Mouse (Mus musculus): ENCODE measurements around the gene Rnf24. TPM values are rescaled to one million over a fixed set of nuclear protein-coding genes. Genes with fewer than 3 reads are reported as not detected.
A peak's percentile ranks its signal among the peaks of the same experiment; 100 is the strongest.

The Rnf24 gene
- polyA plus RNA-seq, 1 experiment from 2014 or later: 4.8 TPM

DNA sequence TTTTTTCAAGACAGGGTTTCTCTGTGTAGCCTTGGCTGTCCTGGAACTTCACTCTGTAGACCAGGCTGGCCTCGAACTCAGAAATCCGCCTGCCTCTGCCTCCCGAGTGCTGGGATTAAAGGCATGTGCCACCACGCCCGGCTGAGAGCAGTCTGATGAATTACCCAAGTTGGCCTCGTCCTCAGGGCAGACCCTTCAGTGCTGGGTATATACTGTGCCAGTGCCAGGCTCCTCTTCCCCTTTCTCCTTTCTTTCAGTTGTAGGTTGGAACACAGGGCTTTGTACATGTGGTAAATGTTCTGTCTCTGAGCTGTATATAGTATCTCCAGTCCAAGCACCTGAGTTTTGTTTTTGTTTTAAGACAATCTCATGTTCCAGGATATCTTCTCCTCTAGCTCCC lies 88.7 kb downstream of the Rnf24 start:
- no peak overlapping the region for H3K27ac ChIP-seq (ENCODE audit: low read depth, low read length)
- H3K27me3 ChIP-seq (ENCODE audit: control insufficient read depth, insufficient read depth, low read length): no peaks in the 10 kb centered on the region
- no peak for ATAC-seq (ENCODE audit: low FRiP score, low TSS enrichment)
- peaks cover 12% of the 10 kb centered on the region for H3K4me1 ChIP-seq (ENCODE audit: control insufficient read depth, insufficient read depth, low read length)
- no peaks in the 10 kb centered on the region for H3K36me3 ChIP-seq (ENCODE audit: control insufficient read depth, insufficient read depth, low read length)
- no peaks in the 10 kb centered on the region for H3K9me3 ChIP-seq (ENCODE audit: control insufficient read depth, low read length)
- peak overlapping the region; percentile 55 for H3K4me2 ChIP-seq (replicated peaks; ENCODE audit: low read depth, low read length)
- no peak overlapping the region for H3K9ac ChIP-seq (ENCODE audit: low read depth, low read length)
- H3K4me3 ChIP-seq (ENCODE audit: low read length): peak overlapping the region; percentile 84; the same call in 1 of the 2 replicates
- WGBS: 66% methylated on average over 6 of the region's 6 CpGs

DNA sequence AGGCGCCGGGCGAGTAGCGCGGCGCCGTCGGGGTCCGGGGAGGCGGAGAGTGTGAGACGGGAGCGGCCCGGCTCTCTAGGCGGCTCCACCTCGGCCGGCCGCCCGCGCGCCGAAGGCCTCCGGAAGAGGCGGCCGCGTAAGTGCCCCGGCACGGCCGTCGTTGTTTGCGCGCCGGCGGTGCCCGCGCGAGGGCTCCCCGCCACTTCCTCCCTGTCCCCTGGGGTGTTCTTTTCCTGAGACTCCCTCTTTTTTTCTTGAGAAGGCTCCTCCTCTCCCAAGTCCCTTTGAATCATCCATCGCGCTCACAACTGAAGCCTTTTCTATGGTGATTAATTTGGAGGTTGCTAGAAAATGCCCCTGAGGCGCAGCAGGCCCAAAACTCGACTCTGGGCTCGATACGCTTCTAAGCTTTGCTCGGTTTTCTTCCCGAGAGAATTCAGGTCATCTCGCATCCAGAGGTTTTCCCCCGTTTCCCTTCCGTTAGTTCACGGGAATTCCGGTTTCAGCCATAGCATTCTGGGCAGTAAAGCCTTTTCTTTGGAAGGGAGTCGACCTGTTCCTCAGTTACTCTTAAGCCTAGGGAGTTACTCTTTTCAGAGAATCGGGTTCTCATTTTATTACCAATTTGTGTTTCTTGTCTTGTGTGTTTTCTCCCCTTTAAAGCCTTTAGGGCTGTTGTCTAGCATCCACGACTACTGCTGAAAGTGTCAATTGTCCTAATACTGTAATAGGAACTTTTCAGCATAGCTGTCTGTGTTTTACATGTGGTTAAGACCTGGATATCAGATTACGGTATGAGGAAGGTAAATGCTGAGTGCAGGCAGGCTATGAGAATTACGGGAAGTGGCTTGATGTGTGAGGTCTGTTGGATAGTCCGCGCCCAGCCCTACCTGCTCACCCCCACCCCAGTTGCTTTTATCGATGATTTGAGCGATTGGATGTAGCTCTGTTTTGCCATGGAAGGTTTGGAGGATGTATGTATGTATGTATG lies 89.7 kb downstream of the Rnf24 start:
- peaks cover 12% of the 10 kb centered on the region for H3K4me1 ChIP-seq (ENCODE audit: control insufficient read depth, insufficient read depth, low read length)
- H3K4me2 ChIP-seq (replicated peaks; ENCODE audit: low read depth, low read length): peak overlapping the region; percentile 55
- H3K9ac ChIP-seq (ENCODE audit: low read depth, low read length): peak overlapping the region; percentile 98
- no peaks in the 10 kb centered on the region for H3K27me3 ChIP-seq (ENCODE audit: control insufficient read depth, insufficient read depth, low read length)
- peak overlapping the region; percentile 99 for H3K27ac ChIP-seq (ENCODE audit: low read depth, low read length)
- WGBS: under 1% methylated on average over 28 of the region's 59 CpGs
- peak overlapping the region; percentile 84 for H3K4me3 ChIP-seq (ENCODE audit: low read length)
- ATAC-seq (ENCODE audit: low FRiP score, low TSS enrichment): peak; percentile 85
- no peaks in the 10 kb centered on the region for H3K36me3 ChIP-seq (ENCODE audit: control insufficient read depth, insufficient read depth, low read length)
- H3K9me3 ChIP-seq (ENCODE audit: control insufficient read depth, low read length): no peaks in the 10 kb centered on the region

DNA sequence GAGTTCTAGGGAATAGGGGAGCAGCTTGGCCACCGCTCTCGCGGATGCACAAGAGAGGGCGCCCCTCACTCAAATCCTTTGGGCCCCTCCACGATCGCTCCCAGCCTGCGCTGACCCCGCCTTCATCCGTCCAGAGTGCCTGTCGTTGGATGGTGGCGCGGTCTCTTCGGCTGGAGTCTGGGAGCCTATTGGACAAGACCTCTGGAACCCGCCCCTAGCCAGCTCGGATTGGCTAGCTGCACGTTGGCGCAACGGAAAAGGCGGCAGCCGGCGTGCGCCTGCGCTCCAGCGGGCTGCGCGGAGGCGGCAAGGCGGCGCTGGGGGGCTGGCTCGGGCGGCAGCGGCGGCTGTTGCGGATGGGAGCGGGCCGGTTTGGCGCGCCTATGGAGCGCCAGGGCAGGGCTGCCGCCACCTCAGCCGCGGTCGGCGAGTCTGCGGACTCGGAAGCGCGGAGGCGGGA lies 90.4 kb downstream of the Rnf24 start, which contains the start of gene Pank2:
TSS of gene Pank2 (plus strand) at position 283 of the 460 bp plus-strand sequence.
- Histone ChIP-seq H3K27ac (ENCODE audit: low read depth, low read length) (peak within 1 kb of the TSS; percentile 99), H3K9me3 (ENCODE audit: control insufficient read depth, low read length) (no peaks in the 10 kb centered on the region), H3K4me1 (ENCODE audit: control insufficient read depth, insufficient read depth, low read length) (peaks cover 12% of the 10 kb centered on the region), H3K9ac (ENCODE audit: low read depth, low read length) (peak within 1 kb of the TSS; percentile 98), H3K27me3 (ENCODE audit: control insufficient read depth, insufficient read depth, low read length) (no peaks in the 10 kb centered on the region), H3K4me2 (replicated peaks; ENCODE audit: low read depth, low read length) (peak within 1 kb of the TSS; percentile 55), H3K4me3 (ENCODE audit: low read length) (peak within 1 kb of the TSS; percentile 84), H3K36me3 (ENCODE audit: control insufficient read depth, insufficient read depth, low read length) (no peaks in the 10 kb centered on the region)
- peak; percentile 100 for ATAC-seq (ENCODE audit: low FRiP score, low TSS enrichment)
- WGBS: under 1% methylated on average over 29 of the region's 49 CpGs

DNA sequence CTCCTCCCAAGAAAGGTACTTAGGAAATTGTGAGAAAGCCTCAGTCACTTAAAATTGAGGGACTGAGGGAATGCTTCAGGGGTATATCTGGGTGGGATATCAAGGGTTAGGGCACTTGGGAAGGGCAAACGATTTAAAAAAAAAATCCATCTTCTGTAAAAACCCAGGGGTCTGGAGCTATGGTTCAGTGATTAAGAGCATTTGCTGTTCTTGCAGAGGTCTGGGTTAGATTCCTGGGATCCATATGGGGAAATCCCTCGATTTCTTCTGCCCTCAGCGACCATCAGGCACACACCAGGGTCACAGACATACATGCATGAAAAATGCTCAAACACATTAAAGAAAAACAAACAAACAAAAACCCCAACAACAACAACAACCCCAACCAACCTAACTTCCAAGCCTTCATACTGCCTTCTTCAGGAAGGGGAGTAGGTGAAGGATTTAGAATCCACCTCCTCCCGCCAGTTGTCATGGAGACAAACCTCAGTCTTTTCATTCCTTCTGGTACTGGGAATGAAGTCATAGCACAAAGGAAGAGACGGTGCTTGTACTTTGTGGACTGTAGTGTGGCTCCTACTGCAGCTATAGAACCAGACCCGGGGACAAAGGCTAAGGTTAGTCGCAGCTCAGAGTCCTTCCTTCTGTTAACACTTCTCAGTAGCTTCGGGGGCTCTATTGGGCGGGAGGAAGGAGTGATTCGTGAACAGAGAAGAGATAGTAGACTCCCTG lies 91.0 kb downstream of the Rnf24 start:
- 4% methylated on average over 10 of the region's 10 CpGs for WGBS

DNA sequence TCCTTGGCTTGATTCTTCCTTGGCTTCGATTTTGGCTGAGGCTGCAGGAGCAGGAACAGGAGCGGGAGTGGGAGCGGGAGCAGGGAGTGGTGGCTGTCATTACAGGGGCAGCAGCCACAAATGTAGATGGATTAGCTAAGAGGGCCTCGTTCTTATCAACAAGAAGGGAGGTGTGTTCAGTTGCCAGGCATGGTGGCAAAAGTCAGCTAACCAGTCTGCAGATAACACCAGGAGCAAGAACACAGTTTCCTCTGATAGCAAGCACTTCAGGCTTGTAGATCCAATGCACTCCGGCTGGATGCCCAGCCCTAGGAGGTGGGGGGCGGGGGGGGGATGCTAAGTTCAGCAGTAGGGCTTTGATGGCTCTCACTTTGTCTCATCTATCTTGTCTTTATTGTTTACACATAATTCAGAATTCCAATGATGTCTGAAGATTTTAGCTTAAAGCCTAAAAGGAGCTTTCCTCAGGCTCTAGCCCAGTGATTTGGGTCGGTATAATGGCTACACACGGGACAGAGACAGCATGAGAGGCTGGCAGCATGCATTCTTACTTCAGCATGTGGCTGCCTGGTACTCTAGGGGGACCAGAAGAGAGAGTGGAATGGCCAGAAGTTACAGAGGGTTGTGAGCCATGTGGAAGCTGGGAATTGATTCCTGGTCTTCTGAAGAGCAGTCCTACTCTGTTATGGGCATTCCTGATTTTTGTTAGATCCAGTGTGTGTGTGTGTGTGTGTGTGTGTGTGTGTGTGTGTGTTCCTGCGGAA lies 92.0 kb downstream of the Rnf24 start:
- H3K4me2 ChIP-seq (replicated peaks; ENCODE audit: low read depth, low read length): no peak overlapping the region
- H3K27ac ChIP-seq (ENCODE audit: low read depth, low read length): no peak overlapping the region
- no peaks in the 10 kb centered on the region for H3K36me3 ChIP-seq (ENCODE audit: control insufficient read depth, insufficient read depth, low read length)
- no peaks in the 10 kb centered on the region for H3K9me3 ChIP-seq (ENCODE audit: control insufficient read depth, low read length)
- H3K27me3 ChIP-seq (ENCODE audit: control insufficient read depth, insufficient read depth, low read length): no peaks in the 10 kb centered on the region
- WGBS: 60% methylated on average over 9 of the region's 9 CpGs
- no peak for ATAC-seq (ENCODE audit: low FRiP score, low TSS enrichment)
- no peak overlapping the region for H3K4me3 ChIP-seq (ENCODE audit: low read length)
- peaks cover 12% of the 10 kb centered on the region for H3K4me1 ChIP-seq (ENCODE audit: control insufficient read depth, insufficient read depth, low read length)
- no peak overlapping the region for H3K9ac ChIP-seq (ENCODE audit: low read depth, low read length)

More for the DNA sequence above, 91.0 kb downstream of the Rnf24 start:
- Histone ChIP-seq H3K9me3 (ENCODE audit: control insufficient read depth, low read length) (no peaks in the 10 kb centered on the region), H3K4me2 (replicated peaks; ENCODE audit: low read depth, low read length) (peak overlapping the region; percentile 55), H3K4me3 (ENCODE audit: low read length) (peak overlapping the region; percentile 84), H3K4me1 (ENCODE audit: control insufficient read depth, insufficient read depth, low read length) (peaks cover 12% of the 10 kb centered on the region), H3K36me3 (ENCODE audit: control insufficient read depth, insufficient read depth, low read length) (no peaks in the 10 kb centered on the region), H3K27ac (ENCODE audit: low read depth, low read length) (peak overlapping the region; percentile 99), H3K9ac (ENCODE audit: low read depth, low read length) (peak overlapping the region; percentile 98), H3K27me3 (ENCODE audit: control insufficient read depth, insufficient read depth, low read length) (no peaks in the 10 kb centered on the region)
- ATAC-seq (ENCODE audit: low FRiP score, low TSS enrichment): peak; percentile 74

DNA sequence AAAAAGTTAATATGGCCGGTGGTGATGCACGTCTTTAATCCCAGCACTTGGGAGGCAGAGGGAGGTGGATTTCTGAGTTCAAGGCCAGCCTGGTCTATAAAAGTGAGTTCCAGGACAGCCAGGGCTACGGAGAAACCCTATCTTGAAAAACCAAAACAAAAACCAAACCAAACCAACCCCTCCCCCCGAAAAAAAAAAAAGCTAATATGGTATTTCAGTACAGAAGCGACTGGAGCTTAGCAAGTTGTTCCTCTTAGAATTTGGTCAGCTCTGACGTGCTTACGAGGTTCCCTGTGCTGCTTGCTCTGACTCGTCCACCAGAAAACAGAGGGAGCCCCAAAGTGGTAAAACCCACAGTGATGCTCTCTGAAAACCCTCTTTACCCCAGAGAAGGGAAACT lies 94.0 kb downstream of the Rnf24 start:
- H3K27ac ChIP-seq (ENCODE audit: low read depth, low read length): no peak overlapping the region
- no peak overlapping the region for H3K4me2 ChIP-seq (replicated peaks; ENCODE audit: low read depth, low read length)
- no peak for ATAC-seq (ENCODE audit: low FRiP score, low TSS enrichment)
- H3K9ac ChIP-seq (ENCODE audit: low read depth, low read length): no peak overlapping the region
- 77% methylated on average over 8 of the region's 8 CpGs for WGBS
- no peaks in the 10 kb centered on the region; the same call in 1 of the 2 replicates for H3K4me1 ChIP-seq (ENCODE audit: control insufficient read depth, insufficient read depth, low read length)
- no peaks in the 10 kb centered on the region for H3K9me3 ChIP-seq (ENCODE audit: control insufficient read depth, low read length)
- H3K27me3 ChIP-seq (ENCODE audit: control insufficient read depth, insufficient read depth, low read length): no peaks in the 10 kb centered on the region
- no peak overlapping the region for H3K4me3 ChIP-seq (ENCODE audit: low read length)
- H3K36me3 ChIP-seq (ENCODE audit: control insufficient read depth, insufficient read depth, low read length): no peaks in the 10 kb centered on the region

DNA sequence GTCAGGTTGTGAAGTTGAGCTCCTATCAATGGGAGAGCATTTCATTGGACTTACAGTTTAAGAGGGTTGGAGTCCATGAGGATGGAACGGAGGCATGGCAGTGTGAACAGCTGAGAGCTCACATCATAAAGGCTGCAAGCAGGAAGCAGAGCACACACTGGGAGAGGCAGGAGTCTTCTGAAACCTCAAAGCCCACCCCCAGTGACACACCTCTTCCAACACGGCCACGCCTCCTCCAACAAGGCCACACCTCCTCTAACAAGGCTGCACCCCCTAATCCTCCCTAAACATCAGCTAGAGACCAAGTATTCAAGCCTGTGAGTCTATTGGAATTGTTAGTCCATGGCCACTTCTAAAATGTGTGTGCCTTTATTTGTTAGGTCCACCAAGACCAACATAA lies 97.0 kb downstream of the Rnf24 start:
- no peak overlapping the region for H3K4me2 ChIP-seq (replicated peaks; ENCODE audit: low read depth, low read length)
- H3K9ac ChIP-seq (ENCODE audit: low read depth, low read length): no peak overlapping the region
- H3K27me3 ChIP-seq (ENCODE audit: control insufficient read depth, insufficient read depth, low read length): no peaks in the 10 kb centered on the region
- no peak overlapping the region for H3K27ac ChIP-seq (ENCODE audit: low read depth, low read length)
- H3K9me3 ChIP-seq (ENCODE audit: control insufficient read depth, low read length): no peaks in the 10 kb centered on the region
- WGBS: 66% methylated on average over 3 of the region's 3 CpGs
- 0 out of 2 replicates have a peak, but pooled peaks cover 3% of the 10 kb centered on the region for H3K4me1 ChIP-seq (ENCODE audit: control insufficient read depth, insufficient read depth, low read length)
- H3K36me3 ChIP-seq (ENCODE audit: control insufficient read depth, insufficient read depth, low read length): no peaks in the 10 kb centered on the region
- H3K4me3 ChIP-seq (ENCODE audit: low read length): no peak overlapping the region
- ATAC-seq (ENCODE audit: low FRiP score, low TSS enrichment): no peak

DNA sequence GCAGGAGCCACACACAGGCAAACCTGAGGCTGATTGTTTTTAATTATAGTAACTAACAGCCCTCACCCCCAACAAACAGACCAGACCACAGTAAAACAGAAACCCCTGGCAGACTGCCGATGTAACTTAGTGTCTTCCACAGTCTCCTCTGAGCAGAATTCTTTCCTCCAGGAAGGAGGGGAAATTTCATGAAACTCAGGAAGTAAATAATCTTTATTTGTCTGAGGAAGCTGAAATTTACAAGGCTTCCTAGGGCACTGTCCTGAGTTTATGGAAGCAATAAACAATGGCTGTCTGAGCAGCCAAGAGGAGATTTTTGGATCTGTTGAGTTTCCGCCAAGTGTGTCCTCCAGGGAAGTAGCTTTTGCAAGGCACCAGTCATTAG lies 98.4 kb downstream of the Rnf24 start:
- H3K9ac ChIP-seq (ENCODE audit: low read depth, low read length): no peak overlapping the region
- peak overlapping the region; percentile 73 for H3K27ac ChIP-seq (ENCODE audit: low read depth, low read length)
- peak; percentile 4 for ATAC-seq (ENCODE audit: low FRiP score, low TSS enrichment)
- 0 out of 2 replicates have a peak, but pooled peaks cover 3% of the 10 kb centered on the region for H3K4me1 ChIP-seq (ENCODE audit: control insufficient read depth, insufficient read depth, low read length)
- no peaks in the 10 kb centered on the region; the same call in 1 of the 2 replicates for H3K36me3 ChIP-seq (ENCODE audit: control insufficient read depth, insufficient read depth, low read length)
- 48% methylated on average over 2 of the region's 2 CpGs for WGBS
- no peak overlapping the region for H3K4me2 ChIP-seq (replicated peaks; ENCODE audit: low read depth, low read length)
- H3K4me3 ChIP-seq (ENCODE audit: low read length): no peak overlapping the region
- H3K9me3 ChIP-seq (ENCODE audit: control insufficient read depth, low read length): no peaks in the 10 kb centered on the region
- H3K27me3 ChIP-seq (ENCODE audit: control insufficient read depth, insufficient read depth, low read length): no peaks in the 10 kb centered on the region

All from kidney, embryonic 14.5 days (tissue).